Mouse (Mus musculus) C2C12 (cell line): ENCODE data around the gene Vill. TPM values are rescaled to one million over a fixed set of nuclear protein-coding genes. Genes with fewer than 3 reads are reported as not detected.

Source experiments
- H3K27me3 ChIP-seq: one replicate; pipeline ENCODE4 v1.6.1; 2011; ENCODE audit not compliant: control insufficient read depth, insufficient read depth, insufficient read length
- H3K36me3 ChIP-seq: one replicate; pipeline ENCODE4 v1.6.1; 2011; ENCODE audit not compliant: control insufficient read depth, insufficient read depth
- H3K4me3 ChIP-seq: one replicate; pipeline ENCODE4 v1.5.1; 2011; ENCODE audit warnings: mild to moderate bottlenecking, control low read depth; ENCODE audit not compliant: poor library complexity, insufficient read depth, severe bottlenecking
- H3K79me2 ChIP-seq: one replicate; pipeline ENCODE4 v1.6.1; 2011; ENCODE audit not compliant: control insufficient read depth, insufficient read depth
- H3K79me3 ChIP-seq: one replicate; pipeline ENCODE4 v1.6.1; 2011; ENCODE audit warnings: low read depth, control low read depth
- H3ac ChIP-seq: one replicate; pipeline ENCODE3; 2011; ENCODE audit warnings: low read depth; ENCODE audit not compliant: control insufficient read depth, insufficient read length
- CEBPB ChIP-seq: IDR thresholded peaks from one replicate; pipeline ENCODE4 v1.6.1; 2011; ENCODE audit warnings: low read depth, mild to moderate bottlenecking, control low read depth, moderate library complexity
- CTCF ChIP-seq: IDR thresholded peaks from one replicate; pipeline ENCODE4 v1.5.1; 2011; ENCODE audit not compliant: control insufficient read depth, insufficient read depth, insufficient read length
- FOSL1 ChIP-seq: IDR thresholded peaks from one replicate; pipeline ENCODE4 v1.8.0; 2011; ENCODE audit warnings: mild to moderate bottlenecking, low read length; ENCODE audit not compliant: poor library complexity, insufficient read depth, severe bottlenecking
- MAX ChIP-seq: IDR thresholded peaks from one replicate; pipeline ENCODE4 v1.6.1; 2011; ENCODE audit warnings: mild to moderate bottlenecking, control low read depth
- MYOD1 ChIP-seq: IDR thresholded peaks from one replicate; pipeline ENCODE4 v1.6.1; 2011; ENCODE audit warnings: low read depth; ENCODE audit not compliant: control insufficient read depth, insufficient read length
- MYOG ChIP-seq: IDR thresholded peaks from one replicate; pipeline ENCODE4 v1.6.1; 2011; ENCODE audit not compliant: control insufficient read depth, insufficient read length; ENCODE audit errors: extremely low read depth
- USF1 ChIP-seq: IDR thresholded peaks from one replicate; pipeline ENCODE4 v1.6.1; 2011; ENCODE audit warnings: low read depth, mild to moderate bottlenecking, control low read depth, moderate library complexity
- polyA plus RNA-seq: library from polyadenylated mRNA; unstranded; fragments of >200 nt; fragmentation: generic; extraction: Trizol; gene quantifications from one replicate; pipeline ENCODE4 v1.2.1, GENCODE M21; 2012; ENCODE audit warnings: missing spikeins

Gene Vill
- polyA plus RNA-seq, 1 experiment: 0.96 TPM

- no peaks in the 10 kb centered on the region for H3K36me3 ChIP-seq
- no peak overlapping the region for H3ac ChIP-seq
- H3K79me2 ChIP-seq: no peaks in the 10 kb centered on the region
- no peak overlapping the region for H3K4me3 ChIP-seq
- no peaks in the 10 kb centered on the region for H3K79me3 ChIP-seq
- TF ChIP-seq MYOG (no peak), USF1 (no peak), FOSL1 (no peak), MYOD1 (no peak), MAX (no peak), CEBPB (no peak), CTCF (no peak)
- peaks cover 5% of the 10 kb centered on the region for H3K27me3 ChIP-seq
Observed at GRCm38 (mm10) chr9:119070173-119070825, 17.7 kb downstream of the Vill start.

GRCm38 (mm10) chr9:119071786-119072185, 19.2 kb downstream of the Vill start:
- Histone ChIP-seq H3K36me3 (no peaks in the 10 kb centered on the region), H3ac (no peak overlapping the region), H3K79me2 (no peaks in the 10 kb centered on the region), H3K4me3 (no peak overlapping the region), H3K79me3 (no peaks in the 10 kb centered on the region), H3K27me3 (no peaks in the 10 kb centered on the region)
- TF ChIP-seq MYOD1 (no peak), MAX (no peak), FOSL1 (no peak), USF1 (no peak), CEBPB (no peak), CTCF (no peak), MYOG (no peak)

GRCm38 (mm10) chr9:119073184-119073895, 20.8 kb downstream of the Vill start:
- Histone ChIP-seq H3K79me2 (no peaks in the 10 kb centered on the region), H3K4me3 (no peak overlapping the region), H3K79me3 (no peaks in the 10 kb centered on the region), H3K36me3 (no peaks in the 10 kb centered on the region), H3ac (no peak overlapping the region), H3K27me3 (no peaks in the 10 kb centered on the region)
- no peak for TF ChIP-seq MAX

GRCm38 (mm10) chr9:119075685-119076084, 23.1 kb downstream of the Vill start:
- no peak overlapping the region for H3ac ChIP-seq
- no peak overlapping the region for H3K4me3 ChIP-seq
- H3K27me3 ChIP-seq: no peaks in the 10 kb centered on the region
- no peaks in the 10 kb centered on the region for H3K79me2 ChIP-seq
- no peaks in the 10 kb centered on the region for H3K36me3 ChIP-seq
- H3K79me3 ChIP-seq: no peaks in the 10 kb centered on the region
- no peak for TF ChIP-seq CTCF
- no peak for TF ChIP-seq MYOD1
- no peak for TF ChIP-seq CEBPB
- no peak for TF ChIP-seq MAX
- no peak for TF ChIP-seq FOSL1
- no peak for TF ChIP-seq USF1
- no peak for TF ChIP-seq MYOG

GRCm38 (mm10) chr9:119080040-119080675, 27.6 kb downstream of the Vill start:
- Histone ChIP-seq H3K79me2 (no peaks in the 10 kb centered on the region), H3K79me3 (no peaks in the 10 kb centered on the region), H3K36me3 (no peaks in the 10 kb centered on the region), H3K4me3 (no peak overlapping the region), H3ac (no peak overlapping the region), H3K27me3 (no peaks in the 10 kb centered on the region)
- TF ChIP-seq MAX: no peak
- no peak for TF ChIP-seq CTCF
- TF ChIP-seq FOSL1: no peak
- no peak for TF ChIP-seq USF1

- no peak overlapping the region for H3ac ChIP-seq
- H3K27me3 ChIP-seq: no peaks in the 10 kb centered on the region
- no peaks in the 10 kb centered on the region for H3K36me3 ChIP-seq
- no peak for TF ChIP-seq MYOD1
- TF ChIP-seq USF1: no peak
- no peak for TF ChIP-seq MAX
- TF ChIP-seq CTCF: no peak
- TF ChIP-seq FOSL1: no peak
- TF ChIP-seq MYOG: no peak
- no peak for TF ChIP-seq CEBPB
- no peaks in the 10 kb centered on the region for H3K79me3 ChIP-seq
- H3K4me3 ChIP-seq: no peak overlapping the region
- no peaks in the 10 kb centered on the region for H3K79me2 ChIP-seq
Observed at GRCm38 (mm10) chr9:119082039-119082438, 29.5 kb downstream of the Vill start.
